Mouse (Mus musculus) intestine, embryonic 14.5 days (tissue): ENCODE results near the gene Syce3. TPM values are rescaled to one million over a fixed set of nuclear protein-coding genes. Genes with fewer than 3 reads are reported as not detected.

Experiments
- ATAC-seq: fragments of 200-750 bp; cut with Nextera tagmentation; replicated peaks from 2 replicates; pipeline ENCODE4 v1.8.0; 2017; ENCODE audit warnings: low read depth, moderate number of reproducible peaks, moderate TSS enrichment, moderate library complexity; ENCODE audit not compliant: low FRiP score, low TSS enrichment
- DNase-seq: peaks from one replicate; pipeline ENCODE4 v3.0.0-alpha.2; 2018; ENCODE audit warnings: low spot score
- H3K27ac ChIP-seq: fragments of 300-500 bp; sonication (generic); 2 replicates; pipeline ENCODE4 v1.5.1; 2014; ENCODE audit warnings: low read depth, mild to moderate bottlenecking, control low read depth
- H3K27me3 ChIP-seq: fragments of 300-500 bp; sonication (generic); replicated peaks from 2 replicates; pipeline ENCODE4 v1.6.1; 2014; ENCODE audit warnings: low read length, control low read depth; ENCODE audit not compliant: control insufficient read depth, insufficient read depth
- H3K36me3 ChIP-seq: fragments of 300-500 bp; sonication (generic); 2 replicates; pipeline ENCODE4 v1.6.1; 2014; ENCODE audit warnings: low read length, control low read depth; ENCODE audit not compliant: control insufficient read depth, insufficient read depth
- H3K4me1 ChIP-seq: fragments of 300-500 bp; sonication (generic); replicated peaks from 2 replicates; pipeline ENCODE4 v1.6.1; 2014; ENCODE audit warnings: low read length, control low read depth, mixed read lengths; ENCODE audit not compliant: control insufficient read depth, insufficient read depth
- H3K4me2 ChIP-seq: fragments of 300-500 bp; sonication (generic); 2 replicates; pipeline ENCODE4 v1.6.1; 2014; ENCODE audit warnings: low read length
- H3K4me3 ChIP-seq: fragments of 300-500 bp; sonication (generic); 2 replicates; pipeline ENCODE4 v1.5.1; 2014; ENCODE audit warnings: low read depth, low read length, control low read depth, mixed read lengths
- H3K9ac ChIP-seq: fragments of 300-500 bp; sonication (generic); 2 replicates; pipeline ENCODE4 v1.6.1; 2014; ENCODE audit warnings: mild to moderate bottlenecking, low read length
- H3K9me3 ChIP-seq: fragments of 300-500 bp; sonication (generic); 2 replicates; pipeline ENCODE4 v1.6.1; 2016; ENCODE audit warnings: low read length, control low read depth; ENCODE audit not compliant: control insufficient read depth
- WGBS: fragments of 180-500 bp; shearing (Covaris S2); extraction: QIAGEN DNeasy Blood & Tissue Kit; methylation state at CpG from one replicate; pipeline ENCODE4 v1.1.7; 2014; 5-methylcytosine and 5-hydroxymethylcytosine counted together
- polyA plus RNA-seq: library from polyadenylated mRNA; unstranded; fragments of >200 nt; fragmentation: Nextera tagmentation; extraction: Ambion mirVana; gene quantifications from 2 replicates; pipeline ENCODE4 v1.2.1, GENCODE M21; 2014

Gene Syce3
- polyA plus RNA-seq, 1 experiment from 2014 or later, result not detected

DNA sequence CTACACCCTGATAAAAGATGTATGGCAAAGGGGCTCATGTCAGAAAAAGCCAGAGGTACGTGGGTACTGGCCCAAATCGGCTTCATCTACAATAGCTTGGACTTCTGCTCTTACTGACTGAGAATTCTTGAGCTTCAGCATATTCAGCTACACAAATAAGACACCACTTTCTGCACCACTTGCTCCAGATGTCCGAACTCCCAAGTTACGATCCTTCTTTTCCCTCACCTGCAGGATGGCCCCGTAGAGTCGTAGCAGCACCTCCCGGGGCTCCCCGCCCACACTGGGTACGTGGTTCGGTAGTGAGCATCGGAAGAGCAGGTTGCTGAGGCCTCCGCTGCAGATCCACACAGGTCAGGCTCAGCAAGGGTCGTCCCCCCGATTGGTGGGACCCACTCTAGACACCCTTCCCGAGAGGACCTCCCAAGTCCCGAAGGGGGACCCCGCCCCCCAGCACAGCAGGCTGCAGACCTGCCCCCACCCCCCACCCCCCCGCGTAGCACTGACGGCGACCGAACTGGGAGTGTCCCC lies 18.6 kb upstream of the Syce3 start:
- peak overlapping the region; percentile 89 for H3K4me3 ChIP-seq
- no peak overlapping the region; the same call in 1 of the 2 replicates for H3K27ac ChIP-seq
- peaks cover 23% of the 10 kb centered on the region for H3K36me3 ChIP-seq
- 4% methylated on average over 22 of the region's 22 CpGs for WGBS
- peak overlapping the region; percentile 90 for H3K4me2 ChIP-seq
- H3K27me3 ChIP-seq, result no peaks in the 10 kb centered on the region
- DNase-seq, result no peak
- H3K9me3 ChIP-seq, result no peaks in the 10 kb centered on the region
- ATAC-seq, result peak; percentile 44; the same call in 1 of the 2 replicates
- H3K4me1 ChIP-seq, result peaks cover 14% of the 10 kb centered on the region; the same call in 1 of the 2 replicates
- H3K9ac ChIP-seq, result peak overlapping the region; percentile 83

DNA sequence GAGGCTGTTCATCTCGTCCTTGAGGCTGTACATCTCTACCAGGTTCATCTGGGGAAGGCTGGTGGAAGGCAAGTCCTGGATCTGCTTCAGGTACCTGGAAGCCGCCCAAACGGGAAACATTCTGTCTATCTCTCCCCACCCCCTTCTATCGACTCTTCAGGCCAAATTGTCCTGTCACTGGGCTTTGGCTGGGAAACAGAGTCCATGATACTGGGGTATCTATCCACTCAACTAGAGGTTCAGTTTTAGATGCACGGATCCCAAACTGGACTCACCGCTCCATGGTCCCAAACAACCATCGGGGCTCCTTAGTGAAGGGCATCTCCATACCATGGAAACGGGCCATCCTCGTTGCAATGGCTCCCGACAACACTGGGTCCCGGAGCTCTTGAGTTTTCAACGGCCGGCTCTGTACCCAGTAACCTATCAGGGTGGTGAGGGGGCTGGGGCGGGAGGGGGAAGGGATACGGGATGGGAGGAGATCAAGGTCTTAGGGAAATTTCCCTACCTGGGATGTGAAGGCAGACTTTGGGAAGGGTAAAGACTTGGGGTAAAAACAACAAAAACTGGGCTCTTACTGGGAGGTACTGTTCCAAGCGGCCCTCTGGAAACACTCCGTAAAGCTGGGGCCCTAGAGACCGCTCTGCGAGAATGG lies 18.0 kb upstream of the Syce3 start:
- Histone ChIP-seq H3K27ac (no peak overlapping the region), H3K36me3 (peaks cover 23% of the 10 kb centered on the region), H3K4me2 (peak overlapping the region; percentile 90), H3K4me1 (peaks cover 14% of the 10 kb centered on the region; the same call in 1 of the 2 replicates), H3K27me3 (no peaks in the 10 kb centered on the region), H3K9me3 (no peaks in the 10 kb centered on the region), H3K4me3 (peak overlapping the region; percentile 89), H3K9ac (no peak overlapping the region)
- ATAC-seq (no peak), DNase-seq (no peak)
- 83% methylated on average over 19 of the region's 19 CpGs for WGBS

DNA sequence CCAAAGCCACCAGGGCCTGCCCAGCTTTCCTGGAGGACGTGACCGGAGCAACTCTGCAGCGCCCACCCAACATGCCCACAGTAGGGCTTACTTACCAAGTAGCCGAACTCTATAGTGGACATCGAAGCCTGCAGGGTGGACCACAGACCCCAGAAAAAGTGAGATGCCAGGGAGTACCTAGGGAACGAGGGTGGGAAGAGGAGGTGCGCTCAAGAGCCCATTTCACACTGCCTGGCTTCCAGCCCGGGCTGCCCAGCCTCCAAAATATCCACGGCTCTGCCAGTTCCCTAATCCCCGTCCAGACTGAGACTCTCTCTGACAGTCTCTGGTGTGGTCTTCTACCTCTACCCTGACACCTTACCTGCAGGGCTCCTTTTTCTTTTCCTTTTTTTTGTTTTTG lies 16.4 kb upstream of the Syce3 start:
- Histone ChIP-seq H3K27ac (no peak overlapping the region), H3K9me3 (no peaks in the 10 kb centered on the region), H3K36me3 (peaks cover 23% of the 10 kb centered on the region), H3K4me1 (peaks cover 14% of the 10 kb centered on the region; the same call in 1 of the 2 replicates), H3K9ac (no peak overlapping the region), H3K4me2 (no peak overlapping the region), H3K27me3 (no peaks in the 10 kb centered on the region), H3K4me3 (no peak overlapping the region)
- ATAC-seq (no peak), DNase-seq (no peak)
- WGBS, result 94% methylated on average over 10 of the region's 10 CpGs

DNA sequence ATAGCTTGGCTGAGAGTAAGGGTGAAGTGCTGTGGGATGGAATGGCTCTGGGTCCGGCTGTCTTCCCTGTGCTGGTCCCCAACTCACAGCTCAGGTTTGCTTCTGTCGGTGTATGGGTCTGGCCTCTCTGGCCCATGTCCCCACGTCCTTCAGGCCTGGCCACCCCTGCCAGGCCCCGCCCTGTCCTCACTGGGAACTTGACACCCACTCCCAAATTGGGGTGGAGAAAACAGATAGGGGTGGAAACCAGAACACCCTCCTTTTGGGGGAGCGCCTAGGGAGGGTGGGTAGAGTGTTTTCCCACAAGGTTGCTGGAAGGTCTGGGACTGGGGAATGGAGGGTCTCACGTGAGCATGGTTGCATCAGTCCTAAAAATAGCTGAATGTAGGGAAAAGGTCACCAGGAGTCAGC lies 15.4 kb upstream of the Syce3 start, which contains the start of gene Cpt1b:
TSS of gene Cpt1b (minus strand) at position 153 of the 411 bp plus-strand sequence.
- H3K36me3 ChIP-seq, result peaks cover 23% of the 10 kb centered on the region
- ATAC-seq (no peak), DNase-seq (no peak)
- no peak within 1 kb of the TSS for H3K4me2 ChIP-seq
- no peak within 1 kb of the TSS for H3K4me3 ChIP-seq
- WGBS, result 34% methylated on average over 6 of the region's 6 CpGs
- no peaks in the 10 kb centered on the region for H3K27me3 ChIP-seq
- no peak within 1 kb of the TSS for H3K9ac ChIP-seq
- no peak within 1 kb of the TSS for H3K27ac ChIP-seq
- no peaks in the 10 kb centered on the region for H3K9me3 ChIP-seq
- H3K4me1 ChIP-seq, result peaks cover 14% of the 10 kb centered on the region; the same call in 1 of the 2 replicates

DNA sequence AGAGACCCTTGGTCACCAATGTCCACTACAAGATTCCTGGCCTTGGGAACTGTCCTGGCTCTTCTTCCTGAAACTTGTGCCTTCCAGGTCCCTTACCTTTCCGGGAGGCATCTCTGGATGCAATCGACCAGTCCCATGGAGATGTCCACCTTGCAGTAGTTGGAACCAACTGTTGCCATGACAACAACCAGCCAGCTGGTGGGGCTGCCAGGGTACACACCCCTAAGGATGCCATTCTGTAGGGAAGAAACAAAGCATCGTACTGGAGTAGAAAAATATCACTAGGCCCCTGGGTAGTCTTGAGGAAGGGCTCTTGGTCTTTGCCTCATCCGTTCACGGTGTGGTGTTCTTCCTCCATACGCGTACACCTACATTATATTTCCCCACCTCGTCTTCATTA lies 14.3 kb upstream of the Syce3 start:
- WGBS, result 87% methylated on average over 8 of the region's 8 CpGs
- no peaks in the 10 kb centered on the region for H3K9me3 ChIP-seq
- H3K4me1 ChIP-seq, result peaks cover 8% of the 10 kb centered on the region; the same call in 1 of the 2 replicates
- DNase-seq (no peak), ATAC-seq (no peak)
- no peak overlapping the region for H3K9ac ChIP-seq
- peaks cover 31% of the 10 kb centered on the region for H3K36me3 ChIP-seq
- no peak overlapping the region for H3K4me3 ChIP-seq
- H3K27me3 ChIP-seq, result no peaks in the 10 kb centered on the region
- no peak overlapping the region for H3K4me2 ChIP-seq
- no peak overlapping the region for H3K27ac ChIP-seq

DNA sequence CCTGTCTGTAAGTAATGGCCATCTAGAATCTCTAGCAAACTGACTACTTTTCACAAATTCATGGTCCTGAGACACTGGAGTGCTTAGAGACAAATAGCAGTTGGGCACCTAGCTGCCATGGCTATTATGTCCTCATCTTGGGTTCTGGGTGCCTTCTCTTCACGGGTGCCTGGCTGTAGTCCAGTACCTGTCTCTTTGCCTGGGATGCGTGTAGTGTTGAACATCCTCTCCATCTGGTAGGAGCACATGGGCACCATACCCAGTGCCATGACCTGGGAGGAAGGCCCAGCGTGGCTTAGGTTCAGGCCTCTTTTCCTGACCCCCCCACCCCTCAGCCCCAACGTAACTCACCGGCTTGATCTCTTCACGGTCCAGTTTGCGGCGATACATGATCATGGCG lies 11.6 kb upstream of the Syce3 start:
- H3K27ac ChIP-seq, result no peak overlapping the region
- H3K27me3 ChIP-seq, result no peaks in the 10 kb centered on the region
- no peaks in the 10 kb centered on the region for H3K9me3 ChIP-seq
- no peak overlapping the region for H3K4me2 ChIP-seq
- DNase-seq (no peak), ATAC-seq (no peak)
- 97% methylated on average over 9 of the region's 9 CpGs for WGBS
- H3K4me1 ChIP-seq, result no peaks in the 10 kb centered on the region
- H3K4me3 ChIP-seq, result no peak overlapping the region
- H3K9ac ChIP-seq, result no peak overlapping the region
- H3K36me3 ChIP-seq, result peaks cover 26% of the 10 kb centered on the region

DNA sequence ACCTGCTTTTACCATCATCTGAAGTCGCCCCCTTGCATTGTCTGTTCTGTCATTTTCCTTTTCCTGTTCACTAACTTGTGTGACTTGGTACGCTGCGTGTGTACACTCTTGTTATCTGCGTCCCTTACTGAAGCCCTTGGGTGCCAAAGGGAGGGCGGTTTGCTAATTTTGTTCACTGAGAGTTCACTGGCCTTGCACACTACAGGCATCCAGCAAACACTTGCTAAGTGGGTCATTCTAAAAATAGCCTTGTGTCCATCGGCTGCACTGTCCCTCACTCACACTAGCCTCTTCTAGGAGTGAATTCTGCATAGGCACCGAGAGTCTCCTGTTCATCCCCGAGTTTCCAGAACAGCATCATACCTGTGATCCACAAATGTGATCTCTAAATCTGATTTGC lies 5.0 kb upstream of the Syce3 start:
- Histone ChIP-seq H3K9ac (no peak overlapping the region), H3K4me2 (no peak overlapping the region), H3K27me3 (no peaks in the 10 kb centered on the region), H3K9me3 (no peaks in the 10 kb centered on the region), H3K4me3 (no peak overlapping the region), H3K27ac (no peak overlapping the region), H3K36me3 (peaks cover 14% of the 10 kb centered on the region; the same call in 1 of the 2 replicates), H3K4me1 (no peaks in the 10 kb centered on the region)
- ATAC-seq (no peak), DNase-seq (no peak)
- 87% methylated on average over 8 of the region's 8 CpGs for WGBS

DNA sequence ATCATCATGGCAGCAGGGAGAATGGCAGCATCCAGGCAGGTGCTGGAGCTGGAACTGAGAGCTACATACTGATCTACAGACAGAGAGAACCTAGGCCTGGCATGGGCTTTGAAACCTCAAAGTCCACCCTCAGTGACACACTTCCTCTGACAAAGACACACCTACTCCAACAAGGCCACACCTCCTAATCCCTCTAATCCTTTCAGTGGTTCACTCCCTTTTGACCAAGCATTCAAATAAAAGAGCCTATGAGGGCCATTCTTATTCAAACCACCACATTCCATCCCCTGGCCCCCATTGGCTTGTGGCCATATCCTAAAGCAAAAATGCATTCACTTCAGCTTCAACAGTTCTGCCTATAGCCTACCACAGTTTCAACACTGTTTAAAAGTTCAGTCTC lies 3.6 kb downstream of the Syce3 start:
- Histone ChIP-seq H3K9me3 (peaks cover 4% of the 10 kb centered on the region; the same call in 1 of the 2 replicates), H3K36me3 (no peaks in the 10 kb centered on the region), H3K27me3 (no peaks in the 10 kb centered on the region), H3K4me3 (no peak overlapping the region), H3K27ac (no peak overlapping the region), H3K4me1 (no peaks in the 10 kb centered on the region), H3K4me2 (no peak overlapping the region), H3K9ac (no peak overlapping the region)
- ATAC-seq, result no peak
- no peak for DNase-seq
